Mouse (Mus musculus) WW6 (cell line): Measurements from ENCODE around the gene Auts2.

Experiments used
- DNase-seq: peaks from one replicate; pipeline ENCODE4 v3.0.0-alpha.2; 2013; ENCODE audit warnings: low read depth, low spot score

The Auts2 gene

DNA sequence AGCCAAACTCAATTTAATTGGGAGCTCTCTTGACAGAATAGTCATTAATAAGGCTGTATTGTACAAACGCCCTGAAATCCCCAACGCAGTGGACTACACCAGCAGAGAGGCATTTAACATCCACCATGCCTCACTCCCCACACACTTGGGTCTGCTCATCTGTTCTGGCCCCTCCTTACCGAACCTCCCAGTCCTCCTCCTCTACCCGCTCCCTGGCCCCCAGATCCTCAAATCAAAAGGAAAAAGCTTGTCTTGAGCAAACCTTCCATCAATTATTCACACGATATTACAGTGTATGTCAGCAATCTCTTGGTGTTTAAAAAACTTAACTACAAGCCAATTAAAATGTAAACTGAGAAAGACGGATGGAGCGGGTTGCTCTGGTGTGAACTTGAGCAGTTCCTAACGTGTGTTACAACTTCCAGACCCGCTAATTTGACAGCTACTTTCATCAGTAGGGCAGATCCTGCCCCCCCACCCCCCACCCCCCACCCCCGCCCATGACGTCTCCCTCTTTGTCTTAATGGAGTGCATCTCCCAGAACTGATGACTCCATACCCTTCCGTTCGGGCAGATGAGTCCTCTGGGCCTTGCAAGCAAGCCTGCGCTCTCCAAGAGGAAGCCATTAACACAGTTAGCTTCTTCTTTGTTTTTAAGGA, 703.4 kb downstream of the Auts2 start:
- no peak for DNase-seq

DNA sequence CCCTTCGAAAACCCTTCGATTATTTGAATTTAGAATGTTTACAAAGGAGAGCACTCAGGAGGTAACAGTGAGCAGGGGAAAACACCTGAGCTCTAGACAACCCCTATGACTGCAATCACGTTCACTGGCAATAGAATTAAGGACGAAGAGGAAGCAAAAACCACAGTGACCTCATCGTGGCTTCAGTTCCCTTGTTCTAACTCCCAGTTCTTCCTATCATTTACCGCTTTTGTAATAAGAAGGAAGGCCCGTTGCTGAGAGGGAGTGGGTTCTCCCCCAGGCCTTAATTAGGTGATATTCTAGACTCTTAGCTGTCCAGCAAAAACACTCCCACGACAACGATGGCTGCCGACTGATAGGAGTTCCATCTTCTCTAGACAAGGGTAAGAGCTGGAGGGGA, 704.1 kb downstream of the Auts2 start:
- DNase-seq: no peak

DNA sequence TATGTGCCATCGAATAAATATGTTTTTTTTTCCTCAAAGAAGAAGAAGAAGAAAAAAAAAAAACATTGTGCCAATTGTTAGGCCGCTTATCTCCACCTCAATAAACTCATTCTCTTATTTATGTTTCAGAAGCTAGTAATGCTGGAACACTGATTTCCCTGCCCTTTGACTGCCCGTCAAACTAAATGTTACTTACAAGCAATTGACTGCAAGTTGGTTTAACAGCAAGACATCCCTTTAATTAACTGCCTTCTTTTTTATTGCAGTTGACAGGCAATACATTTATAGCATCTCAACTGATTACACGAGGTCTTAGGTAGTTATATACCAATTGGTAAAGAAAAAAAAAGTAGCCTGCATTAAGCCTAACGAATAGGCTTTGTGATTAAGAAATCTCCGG, 705.1 kb downstream of the Auts2 start:
- no peak for DNase-seq

DNA sequence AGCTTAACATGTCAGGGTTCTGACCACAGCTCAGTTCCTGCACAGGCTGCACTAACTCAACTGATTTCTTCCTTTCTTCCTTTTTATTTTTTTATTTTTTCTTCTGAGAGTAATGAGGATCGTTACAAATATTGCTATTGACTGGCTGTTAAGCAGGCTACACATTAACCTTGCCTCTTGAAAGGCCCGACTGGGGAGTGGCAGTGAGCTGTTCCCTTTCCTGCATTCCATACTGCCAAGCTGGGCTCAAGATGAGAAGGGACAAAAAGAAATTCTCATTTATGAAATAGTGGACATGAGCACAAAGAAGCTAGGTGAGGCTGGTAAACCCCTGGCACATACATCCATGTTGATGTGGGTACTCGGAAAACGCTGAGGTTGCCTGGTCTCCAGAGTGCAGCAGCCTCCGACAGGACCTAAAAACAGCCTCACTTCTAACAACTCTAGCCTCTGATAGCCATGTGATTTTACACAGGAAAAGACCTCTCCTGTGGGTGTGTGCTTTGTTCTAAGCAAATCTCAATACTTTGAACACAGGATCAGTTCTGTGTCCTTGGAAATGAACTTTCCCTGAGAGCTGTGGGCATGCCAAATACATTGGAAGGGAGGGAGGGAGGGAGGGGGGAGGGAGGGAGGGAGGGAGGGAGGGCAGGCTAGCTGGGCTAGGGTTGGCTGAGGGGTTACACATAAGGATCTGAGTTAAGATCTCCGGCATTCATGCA, 707.0 kb downstream of the Auts2 start:
- DNase-seq: no peak

DNA sequence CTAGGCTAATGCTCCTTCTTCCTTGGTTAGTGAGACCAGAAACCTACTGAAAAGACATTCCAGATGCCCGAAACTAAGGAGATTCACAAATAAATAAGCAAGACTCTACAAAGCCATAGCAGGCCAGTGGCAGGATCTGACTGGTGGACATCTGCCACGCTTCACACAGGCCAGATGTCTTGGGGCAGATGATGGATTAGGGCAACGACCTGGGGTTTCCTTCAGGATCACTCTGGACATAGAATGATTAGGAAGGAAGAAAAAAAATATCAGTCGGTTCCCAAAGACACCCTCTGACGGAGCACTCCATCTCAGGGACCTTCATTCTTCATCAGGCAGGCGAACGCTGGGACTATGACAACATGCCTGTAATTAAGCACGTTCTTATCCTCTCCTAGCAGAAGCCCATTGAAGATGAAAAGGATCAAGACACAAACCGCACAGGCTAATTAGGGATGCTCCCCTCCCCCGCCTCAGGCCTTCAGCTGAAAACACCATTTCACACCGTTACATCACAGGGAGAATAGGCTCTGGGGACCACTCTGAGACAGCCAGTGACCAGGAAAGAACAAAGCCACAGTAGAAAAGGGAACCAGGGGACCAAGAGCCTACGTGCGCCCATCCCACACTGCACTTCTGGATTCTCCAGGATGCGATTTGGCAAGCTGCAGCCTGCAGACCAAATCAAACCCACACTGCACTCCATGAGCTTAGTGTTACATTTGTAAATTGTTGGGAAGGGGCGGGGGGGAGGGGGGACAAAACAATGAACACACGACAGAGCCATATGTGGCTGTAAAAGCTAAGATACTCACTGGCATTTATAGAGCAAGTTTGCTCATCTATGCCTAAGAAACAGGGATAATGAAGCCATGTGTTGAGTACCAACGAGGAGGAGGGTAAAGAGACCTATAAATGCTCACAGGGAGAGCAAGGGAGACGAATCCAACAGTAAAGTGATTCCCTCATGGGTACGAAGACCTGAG, 710.0 kb downstream of the Auts2 start:
- no peak for DNase-seq

DNA sequence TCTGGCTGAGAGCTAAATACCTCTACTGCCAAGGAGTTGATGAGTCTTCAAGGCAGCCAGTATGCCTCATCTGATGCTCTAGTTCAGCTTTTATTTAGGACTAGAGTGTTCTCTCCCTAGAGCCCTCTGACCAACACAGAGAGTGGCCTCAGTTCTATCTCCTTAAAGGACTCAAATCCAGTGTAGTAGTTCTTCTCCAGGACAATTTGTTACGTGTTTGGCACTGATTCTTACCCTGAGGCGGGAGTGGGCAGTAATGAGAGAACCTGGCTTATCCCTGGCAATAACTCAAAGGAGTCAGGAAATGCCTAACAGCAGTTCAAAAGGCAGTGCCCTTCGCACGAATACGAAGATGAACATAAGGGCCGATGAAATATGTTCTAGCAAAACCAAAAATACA, 713.0 kb downstream of the Auts2 start:
- no peak for DNase-seq

DNA sequence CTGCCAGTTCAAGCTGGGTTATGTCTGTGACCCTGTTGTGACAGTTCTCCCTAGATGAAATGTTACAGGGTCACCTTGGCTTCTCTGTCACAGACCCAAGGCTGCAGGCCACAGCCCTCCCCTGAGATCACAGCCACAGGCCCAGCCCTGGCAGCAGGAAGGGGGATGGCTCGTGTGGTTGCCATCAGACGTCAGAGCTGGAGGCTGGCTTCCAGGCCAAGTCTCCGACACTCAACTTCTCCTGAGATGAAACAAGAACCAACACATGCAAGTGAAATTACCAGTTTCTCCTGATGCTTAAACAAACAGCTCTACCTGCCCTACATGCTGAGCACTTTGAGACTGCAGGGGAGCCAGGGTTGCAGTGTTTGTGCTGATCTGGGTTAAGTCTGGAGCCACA, 713.9 kb downstream of the Auts2 start:
- no peak for DNase-seq

DNA sequence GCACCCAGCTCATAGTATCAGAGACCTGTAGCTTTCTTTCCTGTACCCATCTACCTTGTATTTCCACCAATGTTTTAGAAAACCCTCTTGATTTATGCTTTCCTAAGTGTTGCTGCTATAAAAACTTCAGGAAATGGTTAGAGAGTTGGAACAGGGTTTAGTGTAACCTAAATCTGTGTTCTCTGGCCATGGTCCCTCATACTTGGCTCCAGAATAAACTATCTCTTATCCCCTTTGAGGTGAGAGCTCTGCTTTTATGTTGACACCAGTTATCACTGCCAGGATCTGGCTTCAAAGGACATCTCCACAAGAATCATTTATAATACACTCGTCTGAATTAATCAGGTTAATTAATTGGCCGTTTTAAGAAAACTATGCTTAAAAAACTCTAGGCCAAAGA, 714.5 kb downstream of the Auts2 start:
- DNase-seq: no peak

DNA sequence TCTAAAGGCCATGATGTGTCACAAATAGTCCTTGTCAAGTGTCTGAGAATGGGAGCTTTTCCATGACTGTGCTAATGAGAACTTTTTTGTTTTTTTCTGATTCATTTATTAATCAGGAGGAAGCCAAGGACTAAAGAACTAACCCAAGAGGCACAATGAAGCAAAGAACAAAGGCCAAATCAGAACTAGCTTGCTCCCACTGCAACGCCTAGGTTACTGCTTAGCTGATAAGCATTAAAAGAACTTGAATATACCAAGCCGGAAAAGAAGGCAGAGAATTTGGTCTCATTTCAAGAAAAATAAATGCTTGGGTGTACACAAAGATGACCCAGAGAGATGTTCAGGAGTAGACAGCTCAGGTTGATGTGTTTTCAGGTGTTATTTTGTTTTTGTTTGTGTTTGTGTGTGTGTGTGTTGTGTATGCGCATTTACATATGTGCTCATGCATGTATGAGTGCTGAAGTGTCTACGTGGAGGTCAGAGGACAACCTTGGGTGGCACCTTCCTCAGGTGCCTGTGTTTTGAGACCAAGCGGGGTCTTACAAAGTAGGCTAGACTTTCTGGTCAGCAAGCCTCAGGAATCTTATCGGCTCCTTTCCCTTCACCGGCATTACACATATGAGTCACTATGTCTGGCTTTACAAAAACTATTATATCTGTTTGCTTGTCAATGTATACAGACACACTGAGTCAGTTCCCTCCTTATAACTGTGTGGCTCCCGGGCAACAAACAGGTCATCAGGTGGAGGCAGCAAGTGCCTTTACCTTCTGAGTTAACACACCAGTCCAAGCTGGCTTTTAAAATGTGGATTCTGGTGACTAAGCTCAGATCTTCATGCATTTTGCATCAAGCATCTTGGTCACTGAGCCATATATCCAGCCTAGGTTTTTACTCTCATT, 716.5 kb downstream of the Auts2 start:
- no peak for DNase-seq

DNA sequence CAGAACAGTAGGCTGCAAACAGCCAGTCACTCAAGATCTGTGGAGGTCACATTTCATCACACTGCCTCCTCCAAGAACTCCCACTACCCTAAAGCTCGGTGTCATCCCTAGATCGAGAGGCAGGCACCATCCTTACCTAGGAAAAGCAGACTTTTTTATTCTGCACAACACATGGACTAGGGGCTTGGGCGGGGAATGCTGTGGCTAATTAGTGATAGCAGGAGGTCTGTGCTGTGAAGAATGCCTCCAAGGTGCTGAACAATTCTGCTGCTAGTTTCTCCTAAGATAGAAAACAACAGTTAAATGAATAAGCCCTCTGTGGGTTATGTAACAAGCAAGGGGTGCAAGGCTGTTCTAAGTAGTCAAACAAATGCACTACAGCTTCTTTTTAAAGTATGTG, 717.7 kb downstream of the Auts2 start:
- no peak for DNase-seq

DNA sequence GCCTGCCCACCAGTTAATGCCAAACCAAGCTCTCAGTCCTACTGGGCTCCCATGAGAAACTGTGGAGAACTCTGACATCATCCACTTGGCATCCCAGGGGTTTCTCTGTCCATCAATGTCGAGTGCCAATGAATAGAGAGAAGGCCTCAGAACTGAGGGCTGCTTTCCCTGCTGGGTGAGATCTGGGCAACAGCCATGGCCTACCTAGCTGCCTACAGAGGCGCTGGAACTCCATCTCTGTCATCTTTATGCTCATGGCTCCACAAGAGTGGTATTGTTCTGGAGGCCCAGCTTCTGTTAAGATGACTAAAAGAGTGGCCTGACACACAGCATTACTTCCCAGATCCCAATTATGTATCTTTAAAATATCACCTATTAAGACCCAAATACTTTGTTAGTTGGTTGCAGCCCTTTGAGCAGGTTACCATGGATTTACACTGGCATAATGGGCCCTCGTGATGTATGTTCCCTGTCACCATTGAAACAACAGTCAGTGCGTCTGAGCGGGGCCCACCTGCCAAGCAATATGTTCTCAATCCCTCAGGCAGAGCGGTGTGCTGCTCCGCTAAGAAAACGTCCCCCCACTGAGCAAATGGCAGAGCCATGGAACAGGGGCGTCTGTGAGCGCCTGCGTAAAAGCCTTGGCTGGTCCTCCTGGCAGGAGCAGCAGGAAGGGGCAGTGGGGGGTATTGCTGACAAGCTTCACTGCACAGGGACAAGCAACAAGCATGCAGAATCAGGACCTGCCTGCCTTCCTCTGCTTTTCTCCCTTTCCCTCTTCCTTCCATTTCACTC, 718.8 kb downstream of the Auts2 start:
- no peak for DNase-seq

DNA sequence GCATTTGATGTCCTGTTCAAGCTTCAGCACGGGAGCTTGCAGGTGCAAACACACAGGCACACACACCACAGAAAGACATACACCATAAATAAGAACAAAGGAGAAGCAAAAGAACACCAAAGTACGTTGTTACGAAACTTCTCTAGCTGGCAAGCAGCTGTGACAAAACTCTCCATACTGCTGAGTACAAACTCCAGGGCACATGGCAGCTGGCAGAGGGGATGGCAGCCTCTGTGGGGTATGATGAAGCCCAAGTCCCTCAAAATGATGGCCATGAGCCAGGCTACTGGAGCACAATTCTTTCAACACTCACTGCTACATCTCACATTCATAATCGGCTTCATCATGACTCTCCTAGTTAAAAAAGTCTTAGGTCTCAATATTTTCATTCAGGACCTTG, 721.7 kb downstream of the Auts2 start:
- DNase-seq: no peak

DNA sequence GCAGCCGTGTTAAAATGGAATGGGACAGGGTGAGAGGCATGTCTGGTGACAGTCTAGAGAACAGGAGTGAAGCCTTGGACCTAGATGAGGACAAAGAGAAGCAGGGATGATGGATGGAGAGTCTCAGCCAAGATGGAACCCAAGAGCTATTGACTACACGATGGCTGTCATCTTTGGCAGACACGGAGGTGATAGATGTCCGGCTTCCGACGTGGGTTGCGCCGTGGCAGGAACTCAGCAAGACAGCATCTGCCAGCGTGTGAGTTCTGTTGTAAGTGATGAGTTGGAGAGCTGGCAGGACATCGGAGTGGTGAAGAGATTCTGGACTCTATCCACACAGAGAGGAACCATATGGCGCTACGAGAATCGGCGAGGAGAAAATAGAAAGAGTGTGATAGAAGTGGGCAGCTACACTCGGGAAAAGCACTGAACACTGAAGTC, 723.9 kb downstream of the Auts2 start:
- DNase-seq: no peak

DNA sequence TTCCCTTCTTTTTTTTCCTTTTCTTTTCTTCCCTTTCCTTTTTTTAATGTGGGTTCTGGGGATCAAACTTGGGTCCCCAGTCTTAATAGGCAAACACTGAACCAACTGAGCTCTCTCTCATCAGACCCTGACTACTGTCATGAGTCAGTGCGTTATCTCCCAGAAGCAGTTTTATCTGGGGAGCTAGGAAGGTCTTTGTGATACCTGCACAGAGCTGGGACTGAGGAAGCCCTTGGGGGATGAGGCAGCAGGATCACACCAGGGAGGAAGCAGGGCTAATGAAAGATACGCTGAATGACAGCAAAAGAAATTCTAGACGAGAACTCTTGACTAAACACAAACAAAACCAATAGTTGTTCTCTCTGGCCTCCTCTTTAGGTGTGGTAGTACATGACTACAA, 727.6 kb downstream of the Auts2 start:
- no peak for DNase-seq

DNA sequence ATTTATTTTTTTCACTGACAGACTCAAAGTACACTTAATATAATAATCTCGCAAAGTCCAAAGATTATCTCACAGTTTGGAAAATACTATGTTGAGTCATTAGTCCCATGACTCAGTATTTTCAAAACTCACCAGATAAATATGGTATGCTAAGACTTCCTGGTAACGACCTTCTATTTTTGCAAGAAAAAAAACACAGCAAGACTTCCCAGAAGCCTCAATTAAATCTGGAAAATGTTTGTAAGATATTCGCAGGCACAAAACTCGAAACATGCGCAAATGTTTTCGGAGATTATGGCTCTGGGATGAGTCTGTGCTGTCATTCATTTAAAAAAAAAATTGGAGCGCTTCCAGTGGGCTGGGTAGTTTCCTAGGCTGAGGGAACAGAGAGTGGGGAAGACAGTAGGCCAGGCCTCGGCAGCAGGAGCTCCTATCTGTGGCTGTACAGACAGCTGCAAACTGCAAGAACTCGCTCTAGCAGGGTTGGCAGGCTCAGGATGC, 728.6 kb downstream of the Auts2 start:
- no peak for DNase-seq

DNA sequence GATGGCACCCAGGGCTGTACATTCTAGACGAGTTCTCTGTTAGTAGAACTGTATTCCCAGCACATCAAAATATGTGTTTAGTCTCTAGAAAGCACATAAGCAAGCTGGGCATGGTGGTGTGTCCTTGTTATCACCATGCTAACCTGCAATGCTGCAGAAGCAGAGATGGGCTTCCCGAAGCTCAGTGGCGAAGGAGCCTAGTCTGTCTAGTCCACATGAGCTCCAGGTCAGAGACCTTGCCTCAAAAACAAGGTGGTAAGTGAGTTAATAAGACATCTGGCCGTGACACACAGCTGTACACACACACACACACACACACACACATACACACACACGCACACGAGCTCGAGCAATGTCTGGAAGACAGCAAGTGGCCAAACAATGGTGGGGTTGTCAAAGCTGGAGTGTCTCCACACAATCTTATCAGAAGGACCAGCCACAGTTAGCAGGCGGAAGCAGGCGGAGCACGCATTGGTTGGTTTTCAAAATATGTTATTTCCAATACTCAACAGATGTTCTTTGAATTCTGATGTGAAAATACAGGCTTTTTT, 729.1 kb downstream of the Auts2 start:
- DNase-seq: no peak

DNA sequence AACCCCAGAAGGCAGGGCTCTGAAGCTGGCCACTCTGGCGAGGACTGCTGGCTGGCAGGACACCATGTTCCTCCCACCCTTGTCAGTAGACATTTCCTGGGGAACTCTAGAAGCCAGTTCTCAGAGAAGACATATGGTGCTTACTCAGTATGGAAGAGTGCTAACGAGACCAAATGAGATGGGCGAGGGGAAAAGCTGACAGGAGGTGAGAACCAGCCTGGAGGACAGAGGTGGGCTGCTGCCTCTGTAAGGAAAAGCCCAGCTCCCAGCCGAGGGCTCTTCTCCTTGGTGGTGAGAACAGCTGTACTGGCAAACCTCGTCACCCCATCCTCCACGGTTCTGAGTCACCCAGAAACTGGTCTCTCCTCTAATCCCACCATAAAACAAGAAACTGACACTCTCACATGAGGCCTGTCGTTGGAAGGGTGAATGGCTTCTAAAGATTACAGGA, 729.8 kb downstream of the Auts2 start:
- no peak for DNase-seq

DNA sequence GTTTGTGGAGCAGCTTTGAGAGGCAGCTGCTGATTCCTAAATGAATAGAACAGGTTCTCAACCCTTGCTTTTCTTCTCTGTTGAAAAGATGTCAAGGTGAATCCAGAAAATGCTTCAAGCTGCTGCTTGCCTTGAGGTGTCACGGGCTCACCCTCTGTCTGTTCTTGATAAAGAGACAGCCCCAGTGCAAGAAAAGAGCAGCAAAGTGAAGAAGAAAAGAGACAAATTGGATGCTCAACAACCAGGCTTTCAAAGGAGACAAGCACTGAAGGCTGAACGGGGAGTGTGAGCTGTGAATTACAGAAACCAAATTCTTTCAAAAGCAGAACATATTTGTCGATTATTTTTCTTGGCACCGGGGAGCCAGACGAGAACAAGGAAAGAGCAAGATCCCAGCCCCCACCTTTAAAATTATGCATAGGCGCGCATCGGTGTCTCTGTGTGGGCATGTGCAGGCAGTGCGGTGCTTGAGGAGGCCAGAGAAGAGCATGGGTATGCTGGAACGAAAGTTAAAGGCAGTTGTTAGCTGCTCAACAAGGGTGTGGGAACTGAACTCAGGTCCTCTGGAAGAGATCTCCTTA, 730.6 kb downstream of the Auts2 start:
- no peak for DNase-seq

DNA sequence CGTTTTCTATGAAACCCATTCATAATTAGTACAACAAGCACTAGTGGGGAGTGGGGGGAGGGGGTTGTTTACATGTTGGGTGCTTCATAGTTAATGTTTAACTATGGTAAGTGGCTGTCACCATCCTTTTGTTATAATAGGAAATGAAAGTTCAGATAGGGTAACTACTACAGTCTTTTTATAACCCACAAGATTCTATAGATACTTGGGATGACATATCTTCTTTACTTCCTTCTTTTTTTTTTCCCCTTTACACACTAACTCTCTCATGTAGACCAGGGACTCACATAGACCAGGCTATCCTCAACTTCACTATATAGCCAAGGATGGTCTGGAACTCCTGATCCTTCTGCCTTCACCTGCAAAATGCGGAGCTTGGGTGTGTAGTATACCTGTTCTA, 736.8 kb downstream of the Auts2 start:
- no peak for DNase-seq

DNA sequence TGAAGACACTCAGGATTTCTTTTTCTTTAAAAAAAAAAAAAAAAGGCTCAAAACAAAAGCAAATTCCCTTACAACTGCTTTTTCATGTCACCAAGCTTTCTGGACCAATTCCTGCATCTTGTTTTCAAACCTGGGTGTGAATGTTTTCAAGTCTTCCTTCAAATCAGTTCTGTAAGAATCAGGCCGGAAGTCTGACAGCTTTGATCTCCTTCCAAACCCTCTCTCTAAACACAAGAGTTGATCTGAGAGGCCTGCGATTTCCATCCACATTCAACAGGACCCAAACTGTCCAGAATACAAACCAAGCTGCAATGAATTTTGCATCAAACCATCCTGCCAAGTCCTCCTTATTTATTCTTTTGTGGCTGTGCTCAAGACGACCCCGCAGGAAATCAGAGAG, 737.9 kb downstream of the Auts2 start:
- no peak for DNase-seq
